Comparison of ENCODE assay signal across 9 mouse cellular contexts in genomic region chr13:83737826-83738527, GRCm38 (mm10).
DNase-seq lines count a peak whose midpoint lies in the region; ATAC-seq and TF ChIP-seq lines count a peak whose summit lies in the region.
"Had no signal": no experiment of that assay in that cellular context is flagged by ENCODE, and none has a peak within 500 bp of the region (broad histone marks: within the 10 kb centered on the region; RNA-seq: fewer than 3 reads in every experiment).

No protein-coding gene starts in this region.

- 1% methylated on average over 27 of the region's 27 CpGs for WGBS in forebrain, embryonic 15.5 days

- H3K9me3 ChIP-seq in forebrain, embryonic 15.5 days: no peaks in the 10 kb centered on the region
- H3K9me3 ChIP-seq: limb, embryonic 15.5 days had no signal

- peak overlapping the region; percentile 70 for H3K4me2 ChIP-seq in forebrain, embryonic 15.5 days (replicated peaks)

- H3K27ac ChIP-seq in layer of hippocampus, adult 2 months: peak overlapping the region; percentile 100
- H3K27ac ChIP-seq in forebrain, embryonic 15.5 days (replicated peaks): peak overlapping the region; percentile 97
- H3K27ac ChIP-seq: limb, embryonic 15.5 days had no signal

- H3K27me3 ChIP-seq in forebrain, embryonic 15.5 days: no peaks in the 10 kb centered on the region

- no peak for TF ChIP-seq CTCF in layer of hippocampus, adult 2 months (conservative IDR thresholded peaks at IDR 0.05)

- peak overlapping the region; percentile 88 for H3K4me3 ChIP-seq in layer of hippocampus, adult 2 months
- H3K4me3 ChIP-seq in forebrain, embryonic 15.5 days: peak overlapping the region; percentile 61

- DNase-seq in layer of hippocampus, adult 2 months (ENCODE audit: low spot score in 2 of 2): no peak
- no peak for DNase-seq in layer of hippocampus, adult 9-10 months (ENCODE audit: low spot score)
- DNase-seq in cerebellum, adult 11-12 months: peak; percentile 46
- DNase-seq in adrenal gland, postnatal 14 days: no peak
- DNase-seq in lung, adult 18-20 months: no peak
- no peak for DNase-seq in MN1 (ENCODE audit: low spot score)

- no peak for ATAC-seq in forebrain, embryonic 15.5 days (replicated peaks)
- ATAC-seq in megakaryocyte progenitor cell, adult 5-6 weeks (replicated peaks; ENCODE audit: poor library complexity): peak; percentile 40

- H3K36me3 ChIP-seq in forebrain, embryonic 15.5 days: peaks cover 10% of the 10 kb centered on the region; the same call in 1 of the 2 replicates
- H3K36me3 ChIP-seq: limb, embryonic 15.5 days had no signal

- peaks cover 15% of the 10 kb centered on the region for H3K4me1 ChIP-seq in forebrain, embryonic 15.5 days

- H3K9ac ChIP-seq in forebrain, embryonic 15.5 days (replicated peaks): peak overlapping the region; percentile 83
- H3K9ac ChIP-seq: limb, embryonic 15.5 days had no signal
